Mouse (Mus musculus): Measurements from ENCODE around the gene S1pr1.

S1pr1 gene

DNA sequence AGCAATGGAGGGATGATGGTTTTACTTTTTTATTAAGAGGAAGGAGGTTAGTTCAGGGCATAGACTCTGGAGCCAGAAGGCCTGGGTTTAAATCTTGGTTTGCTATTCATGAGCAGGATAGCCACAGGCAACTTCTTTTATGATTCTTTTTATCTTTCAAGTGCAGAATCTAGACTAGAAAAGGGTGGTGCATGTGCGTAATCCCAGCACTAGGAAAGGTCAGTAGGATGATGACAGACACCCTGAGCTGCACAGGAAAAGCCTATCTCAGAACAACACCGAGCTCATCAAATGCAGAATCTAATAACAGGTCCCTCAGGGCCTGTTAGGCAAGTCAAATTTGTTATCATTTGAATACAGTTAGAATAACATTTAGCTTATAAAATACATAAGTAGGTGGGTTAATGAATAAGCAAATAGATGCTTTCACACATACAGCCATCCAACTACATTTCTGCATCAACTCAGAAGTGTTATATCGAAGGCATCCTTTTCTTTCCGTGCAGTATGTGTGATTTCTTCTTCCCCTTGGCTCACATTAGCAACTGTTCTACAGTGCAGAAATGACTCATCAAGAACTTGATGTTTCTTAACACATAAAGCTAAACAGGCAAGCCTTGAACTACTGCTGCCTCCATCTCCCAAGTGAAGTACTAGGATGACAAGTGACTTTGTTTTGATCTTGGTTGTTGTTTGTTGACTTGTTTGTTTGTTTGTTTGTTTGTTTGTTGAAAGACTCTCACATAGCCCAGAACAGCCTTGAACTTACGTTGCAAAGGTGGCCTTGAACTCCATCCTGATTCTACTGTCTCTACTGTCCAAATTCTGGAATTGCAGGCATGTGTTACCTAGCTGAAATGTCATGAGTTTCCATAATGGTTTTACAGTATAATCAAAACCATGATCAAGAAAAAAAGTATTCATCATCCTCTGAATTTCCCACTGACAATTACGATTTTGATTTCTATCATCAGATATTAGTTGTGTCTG, 39.0 kb downstream of the S1pr1 start:
- peak; percentile 89 for ATAC-seq (ENCODE audit: low TSS enrichment)

- ATAC-seq (ENCODE audit: low TSS enrichment) = no peak
Measured at GRCm38 (mm10) chr3:115674665-115675064, 40.2 kb downstream of the S1pr1 start.

- ATAC-seq (ENCODE audit: low TSS enrichment) = no peak
Measured at GRCm38 (mm10) chr3:115673663-115674157, 41.2 kb downstream of the S1pr1 start.

DNA sequence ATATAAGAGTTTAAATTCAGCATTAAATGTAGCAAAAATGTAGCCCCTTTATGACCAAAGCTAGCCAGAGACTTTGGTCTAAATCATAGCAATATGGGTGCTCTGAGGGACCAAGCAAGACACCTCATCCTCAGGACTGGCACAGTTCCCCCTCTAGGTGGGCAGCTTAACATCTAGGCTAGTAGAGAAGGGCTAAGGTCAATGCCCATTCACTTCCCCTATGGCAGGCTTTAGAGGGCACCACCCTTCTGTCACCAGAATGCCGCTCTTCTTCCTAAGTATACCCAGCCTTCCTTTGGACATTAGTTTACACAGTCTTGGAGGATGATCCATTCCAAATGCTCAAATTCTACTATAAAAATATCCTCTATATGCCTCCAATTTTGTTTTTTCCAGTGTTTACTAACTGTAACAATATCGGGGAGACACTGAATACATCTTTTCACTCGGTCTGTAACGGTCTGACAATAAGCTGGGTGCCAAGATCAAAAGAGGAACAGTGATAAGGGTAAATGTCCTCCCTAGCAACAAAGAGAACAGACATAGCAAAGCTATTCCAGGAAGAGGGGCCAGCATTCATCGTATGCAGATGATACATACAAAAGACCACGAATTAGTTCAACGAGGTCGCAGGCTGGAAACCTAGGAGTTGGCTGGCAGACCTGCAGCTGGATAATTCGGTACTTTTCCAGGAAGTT, 41.8 kb downstream of the S1pr1 start:
- no peak for ATAC-seq (ENCODE audit: low TSS enrichment)

- no peak for ATAC-seq (ENCODE audit: low TSS enrichment)
Measured at GRCm38 (mm10) chr3:115669230-115669629, 45.6 kb downstream of the S1pr1 start.

DNA sequence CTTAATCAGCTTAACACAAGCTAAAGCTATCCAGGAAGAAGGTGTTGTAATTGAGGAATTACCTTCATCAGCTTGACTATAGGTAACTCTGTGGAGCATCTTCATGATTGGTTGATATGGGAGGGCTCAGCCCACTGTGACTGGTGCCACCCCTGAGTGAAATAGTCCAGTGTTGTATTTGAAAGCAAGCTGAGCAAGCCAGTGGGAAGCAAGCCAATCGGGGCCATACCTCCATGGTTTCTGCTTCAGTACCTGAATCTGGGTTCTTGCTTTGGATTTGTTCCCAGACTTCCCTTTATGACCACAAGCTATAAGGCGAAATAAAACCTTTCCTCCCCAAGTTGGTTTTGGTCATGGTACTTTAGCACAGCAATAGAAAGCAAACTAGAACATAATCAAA, 47.7 kb downstream of the S1pr1 start:
- ATAC-seq (ENCODE audit: low TSS enrichment) = no peak

DNA sequence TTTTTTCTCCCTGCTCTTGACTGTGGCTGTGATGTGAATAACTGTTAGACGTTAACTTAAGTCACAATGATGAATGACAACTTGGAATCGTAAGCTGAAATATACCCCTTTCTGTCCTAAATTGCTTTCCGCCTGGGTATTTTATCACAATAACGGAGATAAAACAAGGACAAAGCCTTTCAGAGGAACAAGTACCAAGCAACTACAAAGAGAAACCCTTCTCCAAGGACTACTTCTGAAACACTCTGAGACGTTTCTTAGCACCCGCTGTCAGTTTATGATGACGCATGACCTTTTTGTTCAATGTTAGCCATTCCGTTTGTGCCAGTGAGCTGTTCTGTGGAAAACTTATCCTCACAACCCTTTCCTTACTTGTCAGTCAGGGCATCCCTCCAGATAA, 48.3 kb downstream of the S1pr1 start:
- ATAC-seq (ENCODE audit: low TSS enrichment) = no peak

GRCm38 (mm10) chr3:115664497-115664896, 50.4 kb downstream of the S1pr1 start:
- ATAC-seq (ENCODE audit: low TSS enrichment) = no peak

DNA sequence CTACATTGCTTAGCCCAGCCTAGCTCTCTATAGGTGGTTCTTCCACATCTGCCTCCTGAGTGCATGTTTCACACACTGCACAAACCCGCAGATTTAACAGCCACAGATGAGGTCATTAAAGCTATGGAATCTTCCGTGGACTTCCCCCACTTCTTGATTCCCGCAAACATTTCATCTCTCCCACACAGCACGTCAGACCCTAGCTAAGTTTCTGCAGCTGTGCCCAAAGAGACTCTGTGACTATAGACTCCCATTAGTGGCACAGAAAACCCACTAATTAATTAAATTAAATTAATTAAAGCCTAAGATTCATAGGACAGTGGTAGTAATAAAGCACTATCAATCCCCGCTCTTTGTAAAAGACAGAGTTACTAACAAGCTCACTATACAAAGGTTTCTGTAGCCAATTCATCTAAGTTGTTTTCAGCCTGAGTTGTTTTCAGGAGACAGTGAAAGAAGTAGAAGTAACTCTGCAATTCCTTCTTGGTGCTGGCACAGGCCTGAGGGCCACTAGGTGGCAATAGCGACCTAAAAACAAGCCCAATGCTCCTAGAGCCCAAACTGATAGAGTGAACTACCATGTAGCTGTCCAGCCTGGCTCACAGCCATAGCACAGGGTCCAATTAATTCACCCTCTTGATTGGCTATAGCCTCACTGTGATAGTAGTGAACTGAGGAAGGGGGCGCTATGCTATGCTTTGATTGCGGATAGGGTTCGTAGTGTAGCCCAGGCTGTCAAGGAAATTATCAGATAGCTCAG, 54.0 kb downstream of the S1pr1 start:
- ATAC-seq (ENCODE audit: low TSS enrichment) = peak; percentile 94
